Mouse (Mus musculus) heart, adult 2 months (tissue): ENCODE measurements around the gene Gm29582. TPM values are rescaled to one million over a fixed set of nuclear protein-coding genes. Genes with fewer than 3 reads are reported as not detected.
"Not testable (repeated sequence)": the region's sequence is repeated elsewhere in the genome, so short reads cannot be mapped to it uniquely, and the experiment has no call there.

Experiments used
- DNase-seq, 2 experiments: peaks; one replicate each; pipeline ENCODE4 v3.0.0; 2021
- H3K27ac ChIP-seq: fragments of 200-600 bp; 2 replicates; pipeline ENCODE4 v1.8.1; 2022
- H3K27me3 ChIP-seq: fragments of 200-500 bp; 2 replicates; pipeline ENCODE4 v1.6.1; 2012; ENCODE audit warnings: mild to moderate bottlenecking, low read length, inconsistent platforms, mixed read lengths; ENCODE audit not compliant: control insufficient read depth, insufficient read depth
- H3K36me3 ChIP-seq: fragments of 200-500 bp; 2 replicates; pipeline ENCODE4 v1.6.1; 2012; ENCODE audit warnings: low read length, inconsistent platforms; ENCODE audit not compliant: control insufficient read depth, insufficient read depth
- H3K4me1 ChIP-seq: fragments of 200-500 bp; 2 replicates; pipeline ENCODE4 v1.6.1; 2011; ENCODE audit warnings: low read length; ENCODE audit not compliant: control insufficient read depth, insufficient read depth
- H3K4me3 ChIP-seq: fragments of 200-600 bp; 2 replicates; pipeline ENCODE4 v1.8.1; 2022
- H3K79me2 ChIP-seq: fragments of 200-500 bp; replicated peaks from 2 replicates; pipeline ENCODE4 v1.6.1; 2012; ENCODE audit warnings: mild to moderate bottlenecking, inconsistent platforms, low read length, moderate library complexity, mixed read lengths; ENCODE audit not compliant: control insufficient read depth, insufficient read depth
- H3K9ac ChIP-seq: fragments of 200-500 bp; 2 replicates; pipeline ENCODE4 v1.6.1; 2012; ENCODE audit warnings: low read depth, mild to moderate bottlenecking, control low read depth, inconsistent platforms, low read length, mixed read lengths
- WGBS: fragments of 180-500 bp; shearing (Covaris S2); methylation state at CpG from one replicate; pipeline ENCODE4 v1.1.7; 2018; 5-methylcytosine and 5-hydroxymethylcytosine counted together
- intact Hi-C: fragments of 180-260 bp; cut with DNase I; formaldehyde crosslinking; loops from one replicate; pipeline ENCODE4 v1.15.1; 2025
- long read RNA-seq: library from polyadenylated mRNA; stranded (forward); transcript quantifications from one replicate; pipeline ENCODE4 v2.0.0, GENCODE M21; 2021
- polyA plus RNA-seq: library from polyadenylated mRNA; depleted of rRNA; stranded (reverse); fragments of >200 nt; gene quantifications from 2 replicates; pipeline ENCODE4 v1.2.3, GENCODE M21; 2012; rRNA removed
- total RNA-seq, 2 experiments: library from RNA; stranded (reverse); gene quantifications; 2 replicates each; pipeline ENCODE4 v1.2.3; 2021

Gene Gm29582
- total RNA-seq (not detected), polyA plus RNA-seq (not detected in 2 replicates)
- long read RNA-seq = 0 reads

DNA sequence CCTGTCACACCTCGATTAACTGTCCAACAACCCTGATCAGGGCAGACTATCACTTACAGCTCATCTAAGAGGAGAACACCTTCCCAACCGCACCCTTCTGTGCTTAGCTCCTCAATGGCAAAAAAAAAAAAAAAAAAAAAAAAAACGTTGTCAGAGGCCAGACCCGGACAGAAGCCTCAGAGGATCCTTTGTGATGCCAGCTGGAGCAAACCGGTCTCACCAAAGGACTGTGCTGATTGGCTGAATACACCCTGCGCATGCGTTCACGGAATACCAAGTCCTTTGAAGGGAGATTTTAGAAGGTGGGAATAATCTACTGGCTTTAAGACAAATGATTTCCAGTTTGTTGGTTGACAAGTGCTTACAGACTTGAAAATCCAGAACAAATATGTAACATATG, at the start of gene Gm29582:
Gene Gm29582 (minus strand): TSS at position 101 of the 400 bp plus-strand sequence.
- no CpG with 5 or more reads among the region's 8 CpGs for WGBS
- intact Hi-C loops, H3K9ac ChIP-seq, H3K4me3 ChIP-seq, H3K27ac ChIP-seq, H3K27me3 ChIP-seq, H3K36me3 ChIP-seq, DNase-seq, H3K4me1 ChIP-seq, H3K79me2 ChIP-seq: not testable (repeated sequence)
